Mouse (Mus musculus): Measurements from ENCODE around the gene Rsl1. TPM values are rescaled to one million over a fixed set of nuclear protein-coding genes. Genes with fewer than 3 reads are reported as not detected.

The Rsl1 gene
- polyA plus RNA-seq, 1 experiment from 2014 or later, result 8.6 TPM

Other genes with a start within 250 kb of the Rsl1 start
- 9.7 and 9.8 TPM in 2 replicates for gene Zfp712, start 112.0 kb upstream of the Rsl1 start, polyA plus RNA-seq (2015; fragmentation: Nextera tagmentation; extraction: Ambion mirVana)
- 13.3 and 14.1 TPM in 2 replicates for gene Zfp708, start 75.2 kb upstream of the Rsl1 start, polyA plus RNA-seq (2015; fragmentation: Nextera tagmentation; extraction: Ambion mirVana)
- gene Gm28557, start 64.6 kb upstream of the Rsl1 start, polyA plus RNA-seq (2015; fragmentation: Nextera tagmentation; extraction: Ambion mirVana), result 0.88 and 2.1 TPM in 2 replicates
- gene Rslcan18, start 56.9 kb upstream of the Rsl1 start, polyA plus RNA-seq (2015; fragmentation: Nextera tagmentation; extraction: Ambion mirVana), result 0.10 TPM in 1 of 2 replicates, not detected in the other
- 4.6 and 4.8 TPM in 2 replicates for gene Zfp759, start 51.5 kb upstream of the Rsl1 start, polyA plus RNA-seq (2015; fragmentation: Nextera tagmentation; extraction: Ambion mirVana)
- gene Zfp455, start 21.3 kb downstream of the Rsl1 start, polyA plus RNA-seq (2015; fragmentation: Nextera tagmentation; extraction: Ambion mirVana), result 3.3 TPM in 2 replicates
- 5.8 and 6.4 TPM in 2 replicates for gene Zfp458, start 105.3 kb downstream of the Rsl1 start, polyA plus RNA-seq (2015; fragmentation: Nextera tagmentation; extraction: Ambion mirVana)
- 0.86 and 1.9 TPM in 2 replicates for gene Zfp457, start 133.3 kb downstream of the Rsl1 start, polyA plus RNA-seq (2015; fragmentation: Nextera tagmentation; extraction: Ambion mirVana)
- 1.7 and 2.1 TPM in 2 replicates for gene Zfp595, start 159.4 kb downstream of the Rsl1 start, polyA plus RNA-seq (2015; fragmentation: Nextera tagmentation; extraction: Ambion mirVana)
- gene Gm28044, start 187.4 kb downstream of the Rsl1 start, polyA plus RNA-seq (2015; fragmentation: Nextera tagmentation; extraction: Ambion mirVana), result not detected in 2 replicates
- 0.62 and 0.68 TPM in 2 replicates for gene Zfp953, start 187.4 kb downstream of the Rsl1 start, polyA plus RNA-seq (2015; fragmentation: Nextera tagmentation; extraction: Ambion mirVana)
- gene Gm28041, start 202.6 kb downstream of the Rsl1 start, polyA plus RNA-seq (2015; fragmentation: Nextera tagmentation; extraction: Ambion mirVana), result not detected in 2 replicates
- gene Zfp456, start 202.6 kb downstream of the Rsl1 start, polyA plus RNA-seq (2015; fragmentation: Nextera tagmentation; extraction: Ambion mirVana), result 0.61 and 0.80 TPM in 2 replicates
- gene Zfp429, start 226.6 kb downstream of the Rsl1 start, polyA plus RNA-seq (2015; fragmentation: Nextera tagmentation; extraction: Ambion mirVana), result 4.4 and 5.3 TPM in 2 replicates
- gene Zfp459, start 248.2 kb downstream of the Rsl1 start, polyA plus RNA-seq (2015; fragmentation: Nextera tagmentation; extraction: Ambion mirVana), result 1.3 and 2.0 TPM in 2 replicates